Mouse (Mus musculus): Measurements from ENCODE around the gene Vps8. TPM values are rescaled to one million over a fixed set of nuclear protein-coding genes. Genes with fewer than 3 reads are reported as not detected.

Vps8 gene
- total RNA-seq, 2 experiments from 2014 or later = 56.7 to 56.8 TPM

GRCm38 (mm10) chr16:21492894-21493293 lies 70.0 kb downstream of the Vps8 start:
- Histone ChIP-seq H3K4me3 (no peak overlapping the region), H3K27ac (no peak overlapping the region)
- TF ChIP-seq CTCF (IDR thresholded peaks at IDR 0.05) = no peak
- DNase-seq (ENCODE audit: extremely low spot score in 1 of 2, low spot score in 2 of 2) = no peak
- intact Hi-C loops (cut with DNase I) = no loop called here

DNA sequence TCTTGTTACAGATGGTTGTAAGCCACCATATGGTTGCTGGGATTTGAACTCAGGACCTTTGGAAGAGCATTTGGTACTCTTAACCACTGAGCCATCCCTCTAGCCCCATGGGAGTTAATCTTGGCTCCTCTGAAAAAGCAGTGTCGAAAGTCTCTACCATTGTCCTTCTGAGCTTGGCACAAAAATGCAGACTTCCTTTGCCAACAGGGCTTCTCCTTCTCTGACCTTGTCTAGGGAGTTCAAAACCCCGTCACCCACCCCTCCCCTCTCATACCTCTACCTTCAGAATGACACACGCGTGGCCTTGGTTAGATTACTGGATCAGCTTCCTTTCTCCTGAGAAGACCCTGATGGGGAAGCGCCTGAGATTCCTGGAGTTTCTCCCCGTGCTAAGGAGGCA lies 71.8 kb downstream of the Vps8 start:
- no peak for DNase-seq (ENCODE audit: extremely low spot score in 1 of 2, low spot score in 2 of 2)
- no peak overlapping the region for H3K27ac ChIP-seq
- intact Hi-C loops (cut with DNase I) = no loop called here
- H3K4me3 ChIP-seq = no peak overlapping the region
- no peak for TF ChIP-seq CTCF (IDR thresholded peaks at IDR 0.05)

DNA sequence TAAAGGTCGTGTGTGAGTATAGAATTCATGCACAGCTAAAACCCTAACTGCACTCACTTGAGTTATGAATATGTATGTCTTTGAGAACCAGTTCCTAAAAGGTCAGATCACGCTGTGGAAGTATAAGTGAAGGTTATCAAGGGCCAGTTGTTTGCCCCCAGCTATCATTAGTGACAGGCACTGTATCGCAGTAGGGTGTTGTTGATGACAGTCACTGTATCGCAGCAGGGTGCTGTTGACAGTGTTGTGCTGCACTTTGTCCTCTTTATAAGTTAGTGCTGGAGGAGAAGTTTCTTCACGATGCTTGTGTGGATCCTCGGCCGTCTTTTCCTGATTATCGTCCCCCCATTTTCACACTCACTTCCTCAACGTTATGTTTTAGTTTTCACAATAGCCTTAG lies 73.9 kb downstream of the Vps8 start:
- no peak for TF ChIP-seq CTCF (IDR thresholded peaks at IDR 0.05)
- H3K4me3 ChIP-seq = no peak overlapping the region
- no peak for DNase-seq (ENCODE audit: extremely low spot score in 1 of 2, low spot score in 2 of 2)
- intact Hi-C loops (cut with DNase I) = no loop called here
- no peak overlapping the region for H3K27ac ChIP-seq

GRCm38 (mm10) chr16:21497627-21498026 lies 74.7 kb downstream of the Vps8 start:
- peak; percentile 15 for TF ChIP-seq CTCF (IDR thresholded peaks at IDR 0.05)
- no peak overlapping the region for H3K4me3 ChIP-seq
- intact Hi-C loops (cut with DNase I) = no loop called here

DNA sequence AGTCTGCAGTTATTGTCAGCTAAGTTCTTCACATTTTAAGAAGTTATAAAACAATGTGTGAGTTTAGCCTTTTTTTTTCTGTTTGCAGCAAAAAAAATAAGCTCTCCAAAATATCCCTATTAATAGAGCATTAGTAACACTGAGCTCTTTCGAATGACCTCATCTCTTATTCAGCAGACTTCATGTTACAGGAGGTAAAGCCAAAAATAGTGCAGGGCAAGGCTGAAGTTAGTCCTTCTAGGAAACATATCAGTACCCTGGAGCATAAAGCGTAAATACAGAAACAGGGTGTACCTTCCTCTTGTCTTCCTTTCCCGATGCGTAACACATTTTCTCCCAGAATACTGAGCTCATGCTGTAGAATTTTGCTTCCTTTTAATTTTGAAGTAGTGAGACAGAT lies 76.1 kb downstream of the Vps8 start:
- TF ChIP-seq CTCF (IDR thresholded peaks at IDR 0.05) = no peak
- H3K27ac ChIP-seq = no peak overlapping the region

More at GRCm38 (mm10) chr16:21497627-21498026, 74.7 kb downstream of the Vps8 start:
- no peak for DNase-seq (ENCODE audit: extremely low spot score in 1 of 2, low spot score in 2 of 2)
- no peak overlapping the region for H3K27ac ChIP-seq

DNA sequence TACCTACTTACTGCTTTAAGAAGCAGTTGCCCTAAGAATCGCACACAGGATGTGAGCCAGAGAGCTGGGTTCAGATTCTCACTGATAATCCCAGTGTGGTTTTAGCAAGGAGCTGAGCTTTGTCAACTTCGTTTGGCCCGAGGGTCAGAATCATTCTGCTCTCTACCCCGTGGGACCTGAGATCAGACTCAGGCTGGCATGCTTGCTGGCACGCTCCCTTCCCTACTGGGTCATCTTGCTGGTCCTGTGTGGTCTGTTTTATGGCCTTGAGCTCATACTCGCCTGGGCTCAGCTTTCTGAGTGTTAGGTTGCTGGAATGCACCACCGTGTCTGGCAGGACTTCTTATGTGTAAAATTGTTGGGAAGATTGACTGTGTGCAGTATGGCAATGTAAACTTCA lies 76.7 kb downstream of the Vps8 start:
- no peak for TF ChIP-seq CTCF (IDR thresholded peaks at IDR 0.05)
- Histone ChIP-seq H3K27ac (no peak overlapping the region), H3K4me3 (no peak overlapping the region)
- no peak for DNase-seq (ENCODE audit: extremely low spot score in 1 of 2, low spot score in 2 of 2)
- intact Hi-C loops (cut with DNase I) = no loop called here

More for the DNA sequence above, 76.1 kb downstream of the Vps8 start:
- DNase-seq (ENCODE audit: extremely low spot score in 1 of 2, low spot score in 2 of 2) = no peak
- intact Hi-C loops (cut with DNase I) = no loop called here
- H3K4me3 ChIP-seq = no peak overlapping the region

- DNase-seq (ENCODE audit: extremely low spot score in 1 of 2, low spot score in 2 of 2) = no peak
- no peak for TF ChIP-seq CTCF (IDR thresholded peaks at IDR 0.05)
These were observed 95.9 kb downstream of the Vps8 start for GRCm38 (mm10) chr16:21518833-21519232.

GRCm38 (mm10) chr16:21519785-21520184 lies 96.9 kb downstream of the Vps8 start:
- no peak for TF ChIP-seq CTCF (IDR thresholded peaks at IDR 0.05)
- Histone ChIP-seq H3K4me3 (no peak overlapping the region), H3K27ac (peak overlapping the region; percentile 50)
- intact Hi-C loops (cut with DNase I) = loop anchor here (5.0 kb wide), 1 partner anchor 88 kb away; no protein-coding TSS in a partner anchor
- DNase-seq (ENCODE audit: extremely low spot score in 1 of 2, low spot score in 2 of 2) = no peak

More at GRCm38 (mm10) chr16:21518833-21519232, 95.9 kb downstream of the Vps8 start:
- Histone ChIP-seq H3K27ac (no peak overlapping the region; the same call in 1 of the 2 replicates), H3K4me3 (no peak overlapping the region)
- intact Hi-C loops (cut with DNase I) = no loop called here

GRCm38 (mm10) chr16:21523738-21524137 lies 100.8 kb downstream of the Vps8 start:
- no peak overlapping the region for H3K4me3 ChIP-seq

GRCm38 (mm10) chr16:21525376-21525775 lies 102.5 kb downstream of the Vps8 start:
- Histone ChIP-seq H3K27ac (peak overlapping the region; percentile 78), H3K4me3 (no peak overlapping the region)
- no peak for DNase-seq (ENCODE audit: extremely low spot score in 1 of 2, low spot score in 2 of 2)
- no peak for TF ChIP-seq CTCF (IDR thresholded peaks at IDR 0.05)
- intact Hi-C loops (cut with DNase I) = loop anchor here (2.0 to 5.0 kb wide), 2 partner anchors 41 to 167 kb away; partner anchors contain the start of gene 2510009E07Rik

More at GRCm38 (mm10) chr16:21523738-21524137, 100.8 kb downstream of the Vps8 start:
- H3K27ac ChIP-seq = peak overlapping the region; percentile 78
- peak in 1 of 2 experiments; percentile 28 for DNase-seq (ENCODE audit: extremely low spot score in 1 of 2, low spot score in 2 of 2)
- no peak for TF ChIP-seq CTCF (IDR thresholded peaks at IDR 0.05)
- intact Hi-C loops (cut with DNase I) = loop anchor here (2.0 to 5.0 kb wide), 2 partner anchors 43 to 84 kb away; no protein-coding TSS in a partner anchor

GRCm38 (mm10) chr16:21527271-21528007 lies 104.5 kb downstream of the Vps8 start:
- TF ChIP-seq CTCF (IDR thresholded peaks at IDR 0.05) = no peak
- no peak for DNase-seq (ENCODE audit: extremely low spot score in 1 of 2, low spot score in 2 of 2)
- H3K4me3 ChIP-seq = no peak overlapping the region
- intact Hi-C loops (cut with DNase I) = loop anchor here (5.0 kb wide), 1 partner anchor 165 kb away; the partner anchor contains the start of gene 2510009E07Rik
- no peak overlapping the region for H3K27ac ChIP-seq

DNA sequence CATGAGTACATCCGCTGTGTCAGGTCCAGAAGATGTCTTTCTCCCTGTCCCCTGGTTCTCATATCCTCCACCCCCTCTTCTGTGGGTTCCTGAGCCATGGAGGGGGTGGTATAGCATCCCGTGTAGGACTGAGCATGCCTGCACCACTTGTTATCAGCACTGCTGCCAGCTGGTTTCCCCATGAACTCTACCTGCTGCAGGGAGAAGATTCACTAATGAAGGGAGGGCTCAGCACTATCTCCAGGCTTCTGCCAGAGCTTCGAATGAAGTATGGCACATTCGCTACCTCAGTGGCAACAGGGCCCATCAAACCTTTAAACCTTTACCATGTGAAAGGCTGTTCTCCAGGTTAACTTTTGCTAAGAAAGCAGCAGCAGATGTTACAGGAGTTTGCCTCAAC lies 110.6 kb downstream of the Vps8 start:
- no peak for TF ChIP-seq CTCF (IDR thresholded peaks at IDR 0.05)
- intact Hi-C loops (cut with DNase I) = no loop called here
- no peak overlapping the region for H3K4me3 ChIP-seq
- no peak for DNase-seq (ENCODE audit: extremely low spot score in 1 of 2, low spot score in 2 of 2)
- no peak overlapping the region for H3K27ac ChIP-seq

All from left cerebral cortex, adult 2 months (tissue).